Mouse (Mus musculus): Measurements from ENCODE around the gene Slc35c2.

DNA sequence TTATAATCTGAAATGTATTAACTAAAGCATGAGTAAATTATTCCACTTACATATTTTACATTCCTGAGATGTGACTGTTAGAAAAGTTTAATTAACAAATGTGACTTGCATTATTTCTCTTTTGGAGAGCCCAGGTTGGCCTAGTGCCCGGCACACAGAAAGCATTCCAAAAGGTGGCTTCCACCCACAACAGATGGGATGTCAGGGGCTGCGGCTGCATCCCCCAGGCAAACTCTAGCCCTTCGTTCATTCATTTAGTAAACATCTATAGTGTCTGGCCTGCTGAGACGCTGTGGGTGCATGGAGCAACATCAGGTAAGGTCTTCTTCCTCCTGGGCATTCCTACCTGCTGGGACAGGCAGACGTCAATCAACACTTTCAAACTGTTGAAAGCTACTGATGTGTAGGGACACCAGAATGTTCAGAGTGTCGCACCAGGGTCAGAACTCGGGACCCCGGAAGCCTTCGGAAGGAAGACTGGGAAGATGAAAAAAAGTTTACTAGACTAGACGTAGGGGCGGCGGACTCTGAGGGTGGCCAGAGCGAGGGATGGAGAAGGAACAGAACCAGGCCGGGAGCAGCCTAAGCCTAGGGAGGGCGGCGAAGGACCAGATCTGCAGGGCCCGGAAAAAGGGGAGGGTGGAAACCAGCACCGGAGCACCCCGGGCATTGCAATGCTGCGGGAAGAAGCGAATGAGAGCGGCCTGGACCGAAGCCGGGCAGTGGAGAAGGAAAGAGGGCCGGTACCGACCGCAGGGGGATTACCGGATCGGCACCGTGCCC is 38.0 kb upstream of the Slc35c2 start:
- TF ChIP-seq POLR2A (IDR thresholded peaks at IDR 0.05; ENCODE audit: borderline replicate concordance, low read depth, low read length) = no peak
- TF ChIP-seq CTCF (IDR thresholded peaks at IDR 0.05; ENCODE audit: low read depth, low read length) = no peak

Measured in bone marrow macrophage, adult 2 months (primary cell).